Mouse (Mus musculus) stomach, embryonic 14.5 days (tissue): Measurements from ENCODE around the gene Sult6b2. TPM values are rescaled to one million over a fixed set of nuclear protein-coding genes. Genes with fewer than 3 reads are reported as not detected.
A peak's percentile ranks its signal among the peaks of the same experiment; 100 is the strongest.

Experiments used
- ATAC-seq: fragments of 200-750 bp; cut with Nextera tagmentation; 2 replicates; pipeline ENCODE4 v1.8.0; 2017; ENCODE audit warnings: low read depth, moderate TSS enrichment; ENCODE audit not compliant: insufficient number of reproducible peaks, insufficient read depth, low FRiP score
- H3K27ac ChIP-seq: fragments of 300-500 bp; sonication (generic); 2 replicates; pipeline ENCODE4 v1.5.1; 2014; ENCODE audit warnings: mild to moderate bottlenecking, low read length, moderate library complexity, mixed read lengths
- H3K27me3 ChIP-seq: fragments of 300-500 bp; sonication (generic); 2 replicates; pipeline ENCODE4 v1.6.1; 2014; ENCODE audit warnings: low read length, control low read depth, mixed read lengths; ENCODE audit not compliant: control insufficient read depth, insufficient read depth
- H3K36me3 ChIP-seq: fragments of 300-500 bp; sonication (generic); 2 replicates; pipeline ENCODE4 v1.6.1; 2014; ENCODE audit warnings: mild to moderate bottlenecking, control low read depth, low read length, moderate library complexity, mixed read lengths; ENCODE audit not compliant: control insufficient read depth, insufficient read depth
- H3K4me1 ChIP-seq: fragments of 300-500 bp; sonication (generic); 2 replicates; pipeline ENCODE4 v1.6.1; 2014; ENCODE audit warnings: low read length, control low read depth, mixed read lengths; ENCODE audit not compliant: control insufficient read depth, insufficient read depth
- H3K4me2 ChIP-seq: fragments of 300-500 bp; sonication (generic); replicated peaks from 2 replicates; pipeline ENCODE4 v1.6.1; 2014; ENCODE audit warnings: low read depth, low read length, control low read depth
- H3K4me3 ChIP-seq: fragments of 300-500 bp; sonication (generic); 2 replicates; pipeline ENCODE4 v1.5.1; 2014; ENCODE audit warnings: low read depth, low read length, control low read depth
- H3K9ac ChIP-seq: fragments of 300-500 bp; sonication (generic); replicated peaks from 2 replicates; pipeline ENCODE4 v1.6.1; 2014; ENCODE audit warnings: low read depth, mild to moderate bottlenecking, control low read depth, low read length, moderate library complexity, mixed read lengths
- H3K9me3 ChIP-seq: fragments of 300-500 bp; sonication (generic); 2 replicates; pipeline ENCODE4 v1.6.1; 2016; ENCODE audit warnings: low read depth, low read length, control low read depth; ENCODE audit not compliant: control insufficient read depth
- WGBS: fragments of 180-500 bp; shearing (Covaris S2); extraction: QIAGEN DNeasy Blood & Tissue Kit; methylation state at CpG from one replicate; pipeline ENCODE4 v1.1.7; 2014; 5-methylcytosine and 5-hydroxymethylcytosine counted together
- polyA plus RNA-seq: library from polyadenylated mRNA; unstranded; fragments of >200 nt; fragmentation: Nextera tagmentation; extraction: Ambion mirVana; gene quantifications from 2 replicates; pipeline ENCODE4 v1.2.1, GENCODE M21; 2014

The Sult6b2 gene
- polyA plus RNA-seq, 1 experiment from 2014 or later, result not detected

DNA sequence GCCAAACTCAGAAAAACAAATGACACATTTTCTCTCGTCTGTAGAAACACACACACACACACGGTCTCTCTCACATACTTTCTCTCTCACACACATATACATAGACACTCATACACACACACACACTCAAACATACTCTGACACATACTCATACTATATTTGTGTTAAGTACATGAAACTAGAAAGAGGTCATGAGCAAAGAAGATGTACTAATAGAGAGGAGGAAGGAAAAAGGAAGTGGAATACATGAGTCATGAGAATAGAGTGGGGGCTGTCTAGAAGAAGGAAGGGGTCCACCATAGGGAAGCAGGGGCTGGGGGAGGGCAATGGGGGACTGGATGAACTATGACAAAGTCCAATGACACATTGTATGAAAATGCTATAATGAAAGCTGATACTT lies 57.1 kb downstream of the Sult6b2 start:
- H3K36me3 ChIP-seq, result no peaks in the 10 kb centered on the region
- H3K9me3 ChIP-seq, result no peaks in the 10 kb centered on the region
- H3K4me2 ChIP-seq, result 0 out of 2 replicates have a peak overlapping the region, but pooled peaks have one; percentile 25
- H3K27me3 ChIP-seq, result no peaks in the 10 kb centered on the region
- peaks cover 15% of the 10 kb centered on the region; the same call in 1 of the 2 replicates for H3K4me1 ChIP-seq
- no peak for ATAC-seq
- H3K27ac ChIP-seq, result peak overlapping the region; percentile 89
- 36% methylated on average over 2 of the region's 2 CpGs for WGBS
- no peak overlapping the region for H3K9ac ChIP-seq
- no peak overlapping the region for H3K4me3 ChIP-seq

DNA sequence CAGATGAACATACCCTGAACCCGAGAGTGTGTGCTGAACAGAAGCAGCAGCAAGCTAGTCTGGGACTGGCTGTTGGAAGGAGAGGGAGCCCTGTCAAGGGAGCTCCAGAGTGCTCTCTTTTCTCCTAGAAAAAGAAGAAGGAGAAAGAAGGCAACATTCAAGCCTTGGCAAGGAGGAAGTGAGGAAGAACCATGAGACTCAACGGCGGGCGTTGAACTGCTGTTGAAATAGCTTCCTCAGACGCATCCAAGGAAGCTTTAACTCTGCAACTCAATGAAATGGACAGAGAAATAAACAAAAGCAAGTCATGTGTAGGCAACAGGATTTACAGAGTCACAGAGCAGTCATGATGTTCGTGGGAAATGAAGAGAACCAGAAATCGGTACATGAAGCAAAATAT lies 57.5 kb downstream of the Sult6b2 start:
- Histone ChIP-seq H3K27ac (peak overlapping the region; percentile 89), H3K27me3 (no peaks in the 10 kb centered on the region), H3K36me3 (no peaks in the 10 kb centered on the region), H3K4me3 (no peak overlapping the region), H3K9me3 (no peaks in the 10 kb centered on the region), H3K4me1 (peaks cover 15% of the 10 kb centered on the region; the same call in 1 of the 2 replicates), H3K4me2 (peak overlapping the region; percentile 25; the same call in 1 of the 2 replicates), H3K9ac (no peak overlapping the region)
- no peak for ATAC-seq
- 47% methylated on average over 7 of the region's 7 CpGs for WGBS

DNA sequence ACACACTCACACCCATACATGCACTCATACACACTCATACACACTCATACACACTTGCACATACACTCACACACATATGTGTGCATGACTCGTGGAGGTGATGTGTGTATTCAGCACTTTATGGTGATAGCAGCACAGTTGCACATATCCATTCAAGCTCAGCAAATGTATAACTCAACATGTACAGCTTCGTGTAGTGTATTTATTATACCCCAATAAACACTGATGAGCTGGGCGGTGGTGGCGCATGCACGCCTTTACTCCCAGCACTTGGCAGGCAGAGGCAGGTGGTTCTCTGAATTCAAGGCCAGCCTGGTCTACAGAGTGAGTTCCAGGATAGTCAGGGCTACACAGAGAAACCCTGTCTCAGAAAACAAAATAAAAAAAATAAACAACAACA lies 58.8 kb downstream of the Sult6b2 start:
- no peak overlapping the region for H3K27ac ChIP-seq
- H3K4me3 ChIP-seq, result no peak overlapping the region
- no peaks in the 10 kb centered on the region for H3K36me3 ChIP-seq
- H3K27me3 ChIP-seq, result no peaks in the 10 kb centered on the region
- 91% methylated on average over 5 of the region's 5 CpGs for WGBS
- ATAC-seq, result no peak
- H3K9me3 ChIP-seq, result no peaks in the 10 kb centered on the region
- peaks cover 15% of the 10 kb centered on the region; the same call in 1 of the 2 replicates for H3K4me1 ChIP-seq
- no peak overlapping the region for H3K9ac ChIP-seq
- H3K4me2 ChIP-seq, result no peak overlapping the region

GRCm38 (mm10) chr6:142743193-142743592 lies 61.1 kb downstream of the Sult6b2 start:
- ATAC-seq, result 0 out of 2 replicates have a peak, but pooled peaks have one; percentile 26
- no peak overlapping the region for H3K4me3 ChIP-seq
- no peaks in the 10 kb centered on the region for H3K27me3 ChIP-seq
- no peak overlapping the region for H3K9ac ChIP-seq
- WGBS, result 46% methylated on average over 4 of the region's 4 CpGs
- no peak overlapping the region; the same call in 1 of the 2 replicates for H3K27ac ChIP-seq
- H3K9me3 ChIP-seq, result no peaks in the 10 kb centered on the region
- no peak overlapping the region for H3K4me2 ChIP-seq
- peaks cover 12% of the 10 kb centered on the region; the same call in 1 of the 2 replicates for H3K4me1 ChIP-seq
- no peaks in the 10 kb centered on the region for H3K36me3 ChIP-seq

GRCm38 (mm10) chr6:142741763-142742162 lies 62.5 kb downstream of the Sult6b2 start:
- Histone ChIP-seq H3K27ac (no peak overlapping the region), H3K4me2 (no peak overlapping the region), H3K27me3 (no peaks in the 10 kb centered on the region), H3K36me3 (no peaks in the 10 kb centered on the region), H3K9me3 (no peaks in the 10 kb centered on the region), H3K9ac (no peak overlapping the region), H3K4me1 (peaks cover 3% of the 10 kb centered on the region; the same call in 1 of the 2 replicates), H3K4me3 (no peak overlapping the region)
- 82% methylated on average over 6 of the region's 6 CpGs for WGBS
- no peak for ATAC-seq

GRCm38 (mm10) chr6:142738637-142739036 lies 65.7 kb downstream of the Sult6b2 start:
- Histone ChIP-seq H3K27me3 (no peaks in the 10 kb centered on the region), H3K4me3 (no peak overlapping the region), H3K9ac (no peak overlapping the region), H3K27ac (no peak overlapping the region), H3K36me3 (no peaks in the 10 kb centered on the region), H3K4me1 (no peaks in the 10 kb centered on the region), H3K9me3 (no peaks in the 10 kb centered on the region), H3K4me2 (no peak overlapping the region)
- ATAC-seq, result no peak
- WGBS, result 78% methylated on average over 6 of the region's 6 CpGs

DNA sequence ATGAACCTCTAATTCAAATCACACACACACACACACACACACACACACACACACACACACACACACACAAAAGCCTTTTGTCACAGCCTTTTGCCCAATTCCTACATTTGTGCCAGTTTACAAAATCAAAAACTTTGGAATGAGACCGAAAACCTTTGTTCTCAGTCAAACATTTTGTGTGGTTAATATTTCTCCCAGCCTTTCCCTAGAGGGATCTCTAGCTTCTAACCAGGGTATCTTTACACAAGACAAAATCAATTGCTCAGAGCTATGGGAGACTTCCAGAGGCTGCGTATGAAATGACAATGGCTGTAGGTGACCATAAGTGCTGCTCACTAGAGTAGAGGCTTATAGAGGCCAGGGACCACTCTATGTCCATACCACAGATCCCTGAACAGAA lies 66.1 kb downstream of the Sult6b2 start:
- ATAC-seq, result no peak
- no peak overlapping the region for H3K4me2 ChIP-seq

DNA sequence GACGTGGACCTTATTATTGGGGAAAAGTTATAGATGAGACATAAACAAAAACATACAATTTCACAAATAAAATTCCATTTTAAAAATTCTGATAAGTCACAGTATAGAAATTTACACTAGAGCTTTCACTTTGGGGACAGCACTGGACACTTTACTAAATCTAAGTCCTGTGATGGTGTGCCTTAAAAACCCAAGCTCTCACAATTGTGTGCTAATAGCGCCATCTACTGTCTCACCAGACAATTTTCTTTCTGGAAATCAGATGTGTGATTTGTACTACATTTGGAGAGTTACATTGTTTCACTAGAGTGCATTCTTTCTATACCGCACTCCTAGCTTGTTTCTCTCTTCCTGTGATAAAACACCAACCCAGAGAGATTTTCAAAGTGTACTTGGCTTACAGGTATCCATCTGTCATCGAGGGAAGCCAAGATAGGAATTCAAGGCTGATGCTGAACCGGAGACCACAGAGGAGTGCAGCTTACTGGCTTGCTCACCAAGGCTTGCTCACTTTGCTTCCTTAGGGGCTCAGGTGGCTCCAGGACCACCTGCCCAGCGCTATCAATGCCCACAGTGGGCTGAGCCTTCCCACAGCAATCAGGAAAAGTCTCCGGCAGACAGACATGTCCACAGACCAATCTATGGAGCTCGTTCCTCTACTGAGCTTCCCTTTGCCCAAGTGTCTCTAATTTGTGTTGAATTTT lies 68.8 kb downstream of the Sult6b2 start:
- WGBS, result 45% methylated on average over 8 of the region's 8 CpGs
- H3K27me3 ChIP-seq, result no peaks in the 10 kb centered on the region
- H3K4me3 ChIP-seq, result no peak overlapping the region
- H3K36me3 ChIP-seq, result no peaks in the 10 kb centered on the region
- H3K9me3 ChIP-seq, result no peaks in the 10 kb centered on the region
- 0 out of 2 replicates have a peak, but pooled peaks cover 3% of the 10 kb centered on the region for H3K4me1 ChIP-seq
- ATAC-seq, result no peak
- no peak overlapping the region for H3K4me2 ChIP-seq
- no peak overlapping the region for H3K9ac ChIP-seq
- no peak overlapping the region for H3K27ac ChIP-seq

More for the DNA sequence above, 66.1 kb downstream of the Sult6b2 start:
- no peak overlapping the region for H3K27ac ChIP-seq
- H3K9ac ChIP-seq, result no peak overlapping the region
- 75% methylated on average over 2 of the region's 2 CpGs for WGBS
- H3K27me3 ChIP-seq, result no peaks in the 10 kb centered on the region
- no peaks in the 10 kb centered on the region for H3K4me1 ChIP-seq
- H3K9me3 ChIP-seq, result no peaks in the 10 kb centered on the region
- no peak overlapping the region for H3K4me3 ChIP-seq
- H3K36me3 ChIP-seq, result no peaks in the 10 kb centered on the region
